Mouse (Mus musculus) liver, embryonic 11.5 days (tissue): ENCODE results near the gene Cacna2d1. TPM values are rescaled to one million over a fixed set of nuclear protein-coding genes. Genes with fewer than 3 reads are reported as not detected.

Experiments used
- ATAC-seq: fragments of 200-750 bp; cut with Nextera tagmentation; replicated peaks from 2 replicates; pipeline ENCODE4 v1.8.0; 2017; ENCODE audit warnings: moderate number of reproducible peaks, mild to moderate bottlenecking, moderate TSS enrichment, moderate library complexity; ENCODE audit not compliant: low FRiP score
- DNase-seq: peaks from one replicate; pipeline ENCODE4 v3.0.0-alpha.2; 2017; ENCODE audit warnings: low spot score
- H3K27ac ChIP-seq: fragments of 300-500 bp; sonication (generic); 2 replicates; pipeline ENCODE4 v1.5.1; 2014; ENCODE audit warnings: mild to moderate bottlenecking, low read depth, low read length, control low read depth
- H3K27me3 ChIP-seq: fragments of 300-500 bp; sonication (generic); replicated peaks from 2 replicates; pipeline ENCODE4 v1.6.1; 2014; ENCODE audit warnings: low read length, mixed read lengths; ENCODE audit not compliant: control insufficient read depth, insufficient read depth
- H3K36me3 ChIP-seq: fragments of 300-500 bp; sonication (generic); 2 replicates; pipeline ENCODE4 v1.6.1; 2014; ENCODE audit warnings: mild to moderate bottlenecking, low read length, moderate library complexity, mixed read lengths; ENCODE audit not compliant: control insufficient read depth, insufficient read depth
- H3K4me1 ChIP-seq: fragments of 300-500 bp; sonication (generic); replicated peaks from 2 replicates; pipeline ENCODE4 v1.6.1; 2014; ENCODE audit warnings: low read length, mixed read lengths; ENCODE audit not compliant: control insufficient read depth, insufficient read depth
- H3K4me2 ChIP-seq: fragments of 300-500 bp; sonication (generic); 2 replicates; pipeline ENCODE4 v1.6.1; 2014; ENCODE audit warnings: mild to moderate bottlenecking, control low read depth, moderate library complexity
- H3K4me3 ChIP-seq: fragments of 300-500 bp; sonication (generic); 2 replicates; pipeline ENCODE4 v1.5.1; 2014; ENCODE audit warnings: low read depth, low read length, control low read depth
- H3K9ac ChIP-seq: fragments of 300-500 bp; sonication (generic); 2 replicates; pipeline ENCODE4 v1.6.1; 2014; ENCODE audit warnings: low read depth, low read length, control low read depth
- H3K9me3 ChIP-seq: fragments of 300-500 bp; sonication (generic); 2 replicates; pipeline ENCODE4 v1.6.1; 2016; ENCODE audit warnings: low read length, inconsistent platforms, mixed read lengths; ENCODE audit not compliant: control insufficient read depth
- WGBS: fragments of 180-500 bp; shearing (Covaris S2); extraction: QIAGEN DNeasy Blood & Tissue Kit; methylation state at CpG from one replicate; pipeline ENCODE4 v1.1.7; 2014; 5-methylcytosine and 5-hydroxymethylcytosine counted together
- polyA plus RNA-seq: library from polyadenylated mRNA; unstranded; fragments of >200 nt; fragmentation: Nextera tagmentation; extraction: Ambion mirVana; gene quantifications from 2 replicates; pipeline ENCODE4 v1.2.1, GENCODE M21; 2014

Cacna2d1 gene
- polyA plus RNA-seq, 1 experiment from 2014 or later, result 3.0 TPM

GRCm38 (mm10) chr5:16234891-16235290 lies 300.4 kb downstream of the Cacna2d1 start:
- ATAC-seq (no peak), DNase-seq (no peak)
- Histone ChIP-seq H3K9ac (no peak overlapping the region), H3K4me1 (no peaks in the 10 kb centered on the region), H3K27me3 (no peaks in the 10 kb centered on the region), H3K9me3 (no peaks in the 10 kb centered on the region), H3K4me2 (no peak overlapping the region), H3K36me3 (no peaks in the 10 kb centered on the region), H3K4me3 (no peak overlapping the region), H3K27ac (no peak overlapping the region)
- WGBS, result 77% methylated on average over 6 of the region's 6 CpGs

- no peaks in the 10 kb centered on the region for H3K4me1 ChIP-seq
- H3K9me3 ChIP-seq, result no peaks in the 10 kb centered on the region
- H3K36me3 ChIP-seq, result no peaks in the 10 kb centered on the region
- WGBS, result 74% methylated on average over 2 of the region's 2 CpGs
- H3K27me3 ChIP-seq, result no peaks in the 10 kb centered on the region
- H3K9ac ChIP-seq, result no peak overlapping the region
- no peak overlapping the region for H3K27ac ChIP-seq
- H3K4me3 ChIP-seq, result no peak overlapping the region
- H3K4me2 ChIP-seq, result no peak overlapping the region
- ATAC-seq (no peak), DNase-seq (no peak)
Observed at GRCm38 (mm10) chr5:16235864-16236263, 301.4 kb downstream of the Cacna2d1 start.

GRCm38 (mm10) chr5:16236608-16237007 lies 302.1 kb downstream of the Cacna2d1 start:
- no peak overlapping the region for H3K9ac ChIP-seq
- 76% methylated on average over 4 of the region's 4 CpGs for WGBS
- H3K9me3 ChIP-seq, result no peaks in the 10 kb centered on the region
- H3K4me3 ChIP-seq, result no peak overlapping the region
- no peak overlapping the region for H3K4me2 ChIP-seq
- DNase-seq, result no peak
- no peak for ATAC-seq
- no peaks in the 10 kb centered on the region for H3K27me3 ChIP-seq
- no peaks in the 10 kb centered on the region for H3K36me3 ChIP-seq
- no peak overlapping the region for H3K27ac ChIP-seq
- no peaks in the 10 kb centered on the region for H3K4me1 ChIP-seq

- no peak for ATAC-seq
- DNase-seq, result no peak
- Histone ChIP-seq H3K4me3 (no peak overlapping the region), H3K36me3 (no peaks in the 10 kb centered on the region), H3K27me3 (no peaks in the 10 kb centered on the region), H3K9ac (no peak overlapping the region), H3K4me2 (no peak overlapping the region), H3K4me1 (no peaks in the 10 kb centered on the region), H3K27ac (no peak overlapping the region), H3K9me3 (no peaks in the 10 kb centered on the region)
- WGBS, result 73% methylated on average over 5 of the region's 5 CpGs
Observed at GRCm38 (mm10) chr5:16237972-16238371, 303.5 kb downstream of the Cacna2d1 start.

GRCm38 (mm10) chr5:16240255-16240654 lies 305.8 kb downstream of the Cacna2d1 start:
- Histone ChIP-seq H3K4me2 (no peak overlapping the region), H3K27me3 (no peaks in the 10 kb centered on the region), H3K36me3 (no peaks in the 10 kb centered on the region), H3K4me3 (no peak overlapping the region), H3K27ac (no peak overlapping the region), H3K9me3 (no peaks in the 10 kb centered on the region), H3K4me1 (no peaks in the 10 kb centered on the region), H3K9ac (no peak overlapping the region)
- DNase-seq (no peak), ATAC-seq (no peak)
- 88% methylated on average over 3 of the region's 3 CpGs for WGBS

- no peak overlapping the region for H3K4me3 ChIP-seq
- no peak overlapping the region for H3K27ac ChIP-seq
Observed at GRCm38 (mm10) chr5:16243599-16243998, 309.1 kb downstream of the Cacna2d1 start.

GRCm38 (mm10) chr5:16252738-16253513 lies 318.4 kb downstream of the Cacna2d1 start:
- Histone ChIP-seq H3K36me3 (no peaks in the 10 kb centered on the region), H3K27me3 (no peaks in the 10 kb centered on the region), H3K9me3 (no peaks in the 10 kb centered on the region), H3K27ac (no peak overlapping the region), H3K4me2 (no peak overlapping the region), H3K9ac (no peak overlapping the region), H3K4me3 (no peak overlapping the region), H3K4me1 (no peaks in the 10 kb centered on the region)
- WGBS, result 82% methylated on average over 6 of the region's 6 CpGs
- no peak for ATAC-seq
- DNase-seq, result no peak

More at GRCm38 (mm10) chr5:16243599-16243998, 309.1 kb downstream of the Cacna2d1 start:
- H3K27me3 ChIP-seq, result no peaks in the 10 kb centered on the region
- no peaks in the 10 kb centered on the region for H3K9me3 ChIP-seq
- no peaks in the 10 kb centered on the region for H3K36me3 ChIP-seq
- no peak for ATAC-seq
- no peaks in the 10 kb centered on the region for H3K4me1 ChIP-seq
- no peak overlapping the region for H3K4me2 ChIP-seq
- WGBS, result 66% methylated on average over 2 of the region's 2 CpGs
- H3K9ac ChIP-seq, result no peak overlapping the region
- no peak for DNase-seq

- no peak overlapping the region for H3K27ac ChIP-seq
- ATAC-seq (no peak), DNase-seq (no peak)
- no peaks in the 10 kb centered on the region for H3K4me1 ChIP-seq
- no peak overlapping the region for H3K4me2 ChIP-seq
- no peaks in the 10 kb centered on the region for H3K36me3 ChIP-seq
- H3K9ac ChIP-seq, result no peak overlapping the region
- H3K4me3 ChIP-seq, result no peak overlapping the region
- no peaks in the 10 kb centered on the region for H3K9me3 ChIP-seq
- H3K27me3 ChIP-seq, result no peaks in the 10 kb centered on the region
- WGBS, result 83% methylated on average over 1 of the region's 1 CpGs
Observed at GRCm38 (mm10) chr5:16253768-16254167, 319.3 kb downstream of the Cacna2d1 start.

GRCm38 (mm10) chr5:16265385-16265784 lies 330.9 kb downstream of the Cacna2d1 start:
- no peak for ATAC-seq
- Histone ChIP-seq H3K36me3 (no peaks in the 10 kb centered on the region; the same call in 1 of the 2 replicates), H3K9me3 (no peaks in the 10 kb centered on the region), H3K4me2 (no peak overlapping the region), H3K4me1 (no peaks in the 10 kb centered on the region), H3K27me3 (no peaks in the 10 kb centered on the region), H3K9ac (no peak overlapping the region), H3K27ac (no peak overlapping the region), H3K4me3 (no peak overlapping the region)
- no peak for DNase-seq
- 68% methylated on average over 6 of the region's 6 CpGs for WGBS
